Mouse (Mus musculus) cerebellum, postnatal 14 days (tissue): ENCODE data around the gene Hoxc4.
A peak's percentile ranks its signal among the peaks of the same experiment; 100 is the strongest.

Experiments used
- DNase-seq, 2 experiments: peaks; one replicate each; pipeline ENCODE4 v3.0.0; 2021; ENCODE audit warnings: mixed read lengths in 2 of 2

Hoxc4 gene

DNA sequence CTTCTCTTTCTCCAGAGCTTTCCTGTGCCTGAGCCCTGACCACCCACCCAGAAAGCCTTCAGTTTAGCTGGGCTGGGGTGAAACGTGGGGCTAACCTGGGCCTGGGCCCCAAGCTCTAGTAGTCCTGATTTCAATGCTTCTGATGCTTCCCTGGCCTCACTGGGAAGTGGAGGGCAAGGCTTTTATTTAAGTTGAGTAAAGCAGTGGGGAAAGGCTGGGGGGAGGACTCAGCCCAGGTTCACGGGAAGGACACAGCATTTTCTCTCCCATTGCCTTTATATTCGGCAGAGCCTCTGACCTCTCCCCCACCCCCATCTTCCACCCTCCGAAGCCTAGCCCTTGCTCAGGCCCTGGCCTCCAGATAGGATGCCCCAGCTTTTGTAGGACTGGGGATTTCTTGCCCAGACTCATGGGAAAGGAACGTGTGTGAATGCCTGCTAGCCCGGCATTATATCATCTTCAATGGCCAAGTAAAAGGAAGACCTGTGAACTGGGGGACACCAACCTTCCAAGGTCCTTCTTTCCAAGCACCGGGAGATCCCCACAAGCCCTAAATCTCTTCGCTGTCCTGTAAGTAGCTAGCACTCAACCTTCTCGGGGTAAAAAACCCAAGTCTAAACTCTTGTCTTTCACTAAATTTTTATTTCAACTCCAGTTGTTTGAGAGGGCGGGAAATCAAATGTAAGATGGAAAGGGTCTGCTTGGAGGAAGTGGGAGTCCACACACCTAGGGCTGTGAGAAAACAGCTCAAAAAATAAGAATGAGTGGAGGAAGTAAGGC is 20.2 kb downstream of the Hoxc4 start:
- DNase-seq: no peak

- DNase-seq: no peak
These were observed 20.9 kb downstream of the Hoxc4 start for GRCm38 (mm10) chr15:103039609-103040008.

GRCm38 (mm10) chr15:103040601-103041000 is 21.9 kb downstream of the Hoxc4 start:
- DNase-seq: no peak

DNA sequence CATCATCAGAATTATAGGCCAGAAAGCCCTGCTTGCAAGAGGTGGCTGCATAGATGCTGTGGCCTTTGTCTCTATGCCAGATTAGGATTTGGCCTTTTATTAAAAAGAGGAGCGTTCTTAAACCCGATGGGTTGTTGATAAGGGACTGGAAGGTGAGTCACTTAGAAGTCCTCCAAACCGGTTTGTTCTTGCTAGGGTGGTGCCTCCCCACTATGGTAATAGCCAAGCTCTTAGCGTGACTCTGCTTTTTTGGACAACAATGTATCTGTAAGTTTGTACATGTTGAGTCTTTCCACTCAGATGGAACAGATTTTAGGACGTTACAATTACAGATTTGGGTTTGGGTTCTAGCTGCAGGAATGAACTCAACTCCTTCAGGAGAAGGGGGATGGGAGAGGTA is 22.9 kb downstream of the Hoxc4 start:
- no peak for DNase-seq

DNA sequence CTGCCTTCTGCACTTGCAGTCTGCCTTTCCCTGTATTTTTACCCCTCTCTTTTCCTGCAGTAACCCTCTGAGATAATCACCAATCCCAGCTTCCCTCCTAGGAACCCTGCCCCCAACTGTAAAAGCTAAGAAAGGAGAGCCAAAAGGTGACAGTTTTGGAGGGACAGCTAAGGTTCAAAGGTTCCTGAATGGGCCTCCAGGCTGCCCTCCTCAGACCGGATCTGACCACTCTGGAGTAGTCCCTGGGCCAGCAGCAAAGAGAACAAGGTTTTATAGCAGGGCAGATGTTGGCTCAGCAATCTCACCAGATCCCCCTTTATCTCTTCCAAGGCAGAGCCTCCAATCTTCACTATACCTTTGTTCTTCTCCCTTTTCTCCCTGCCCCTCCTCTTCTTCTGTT is 23.5 kb downstream of the Hoxc4 start:
- no peak for DNase-seq

DNA sequence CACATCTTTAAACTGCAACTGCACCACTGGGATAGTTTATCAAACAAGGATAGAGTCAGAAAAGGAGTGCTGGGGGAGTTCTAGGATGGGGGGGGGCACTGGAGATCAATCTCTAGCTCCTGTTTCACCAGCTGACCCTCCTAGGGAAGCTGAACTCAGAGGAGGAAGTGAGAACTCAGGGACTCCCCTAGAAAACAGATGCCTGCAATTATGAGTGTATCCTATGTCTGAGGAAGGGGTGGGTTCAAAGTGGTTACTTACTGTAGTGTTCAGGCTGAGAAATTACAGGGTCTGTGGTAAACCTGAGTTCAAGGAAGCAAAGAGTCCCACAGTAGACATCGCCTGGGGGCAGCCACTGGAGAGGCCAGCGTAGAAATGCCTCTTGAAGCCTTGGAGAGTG is 32.9 kb downstream of the Hoxc4 start:
- DNase-seq: no peak

- DNase-seq: no peak
These were observed 34.5 kb downstream of the Hoxc4 start for GRCm38 (mm10) chr15:103053210-103053609.

GRCm38 (mm10) chr15:103056396-103056795 is 37.7 kb downstream of the Hoxc4 start:
- no peak for DNase-seq

GRCm38 (mm10) chr15:103058715-103059114 is 40.0 kb downstream of the Hoxc4 start:
- peak in 1 of 2 experiments; percentile 19 for DNase-seq

- peak in 1 of 2 experiments; percentile 17 for DNase-seq
These were observed 40.8 kb downstream of the Hoxc4 start for GRCm38 (mm10) chr15:103059393-103059992.

- DNase-seq: no peak
These were observed 41.2 kb downstream of the Hoxc4 start for GRCm38 (mm10) chr15:103060021-103060340.

DNA sequence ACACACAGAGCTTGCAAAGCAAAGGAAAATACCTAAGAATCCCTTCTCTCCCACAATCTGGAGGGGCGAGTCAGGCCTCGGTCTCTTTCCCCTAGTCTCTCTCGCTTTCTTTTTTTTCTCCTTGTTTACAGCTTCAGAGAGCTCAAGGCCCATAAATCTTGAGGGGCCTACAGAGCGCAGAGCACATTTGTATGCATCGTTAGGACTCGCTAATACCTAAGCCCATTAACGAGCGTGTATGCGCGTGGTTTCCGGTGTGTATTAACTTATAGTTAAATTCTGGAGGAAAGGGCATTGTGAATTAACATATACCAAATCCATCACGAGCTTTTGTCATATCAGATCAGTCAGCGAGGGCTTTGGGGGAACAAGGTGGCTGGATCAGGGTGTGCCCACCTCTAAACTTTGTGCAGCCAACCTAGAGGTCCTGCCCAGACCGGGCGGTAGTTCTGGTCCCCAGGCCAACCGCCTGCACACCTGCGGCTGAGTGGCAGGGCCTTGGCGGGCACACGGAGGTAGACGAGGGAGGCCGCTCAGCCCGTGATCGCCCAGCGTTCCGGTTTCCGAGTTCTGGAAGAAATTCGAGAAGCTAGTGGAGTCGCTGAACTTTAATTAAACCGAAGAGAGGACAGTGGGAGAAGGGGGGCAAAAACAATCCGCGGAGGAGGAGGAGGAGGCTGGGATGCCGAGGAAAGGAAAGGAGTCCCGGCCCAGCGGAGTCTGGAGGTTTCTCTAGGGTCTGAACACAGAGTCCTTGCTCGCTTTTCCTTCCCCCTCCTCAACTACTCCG is 41.8 kb downstream of the Hoxc4 start:
- DNase-seq: peak in 1 of 2 experiments; percentile 9

- DNase-seq: peak in 1 of 2 experiments; percentile 14
These were observed 42.5 kb downstream of the Hoxc4 start for GRCm38 (mm10) chr15:103061131-103061825.

GRCm38 (mm10) chr15:103061988-103062387 is 43.3 kb downstream of the Hoxc4 start:
- DNase-seq: no peak

GRCm38 (mm10) chr15:103065642-103066041 is 46.9 kb downstream of the Hoxc4 start:
- DNase-seq: no peak

DNA sequence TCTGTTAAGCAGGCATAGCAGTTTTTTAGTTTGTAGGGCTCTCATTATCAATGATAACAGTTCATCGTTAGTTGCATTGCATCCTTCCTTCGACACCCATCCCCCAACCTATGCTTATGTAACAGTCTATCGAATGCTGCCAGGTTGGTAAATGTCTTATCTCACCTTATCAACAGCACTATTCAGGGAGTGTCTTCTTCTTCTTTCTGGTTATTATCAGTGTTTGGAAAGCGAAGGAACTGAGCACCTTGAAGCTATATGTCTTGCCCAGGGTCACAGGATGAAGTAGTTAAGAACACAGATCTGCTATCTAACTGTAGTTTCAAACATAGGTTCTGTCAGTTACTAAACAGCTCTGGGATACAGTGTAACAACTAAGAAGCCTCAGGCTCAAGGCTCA is 49.0 kb downstream of the Hoxc4 start:
- no peak for DNase-seq

DNA sequence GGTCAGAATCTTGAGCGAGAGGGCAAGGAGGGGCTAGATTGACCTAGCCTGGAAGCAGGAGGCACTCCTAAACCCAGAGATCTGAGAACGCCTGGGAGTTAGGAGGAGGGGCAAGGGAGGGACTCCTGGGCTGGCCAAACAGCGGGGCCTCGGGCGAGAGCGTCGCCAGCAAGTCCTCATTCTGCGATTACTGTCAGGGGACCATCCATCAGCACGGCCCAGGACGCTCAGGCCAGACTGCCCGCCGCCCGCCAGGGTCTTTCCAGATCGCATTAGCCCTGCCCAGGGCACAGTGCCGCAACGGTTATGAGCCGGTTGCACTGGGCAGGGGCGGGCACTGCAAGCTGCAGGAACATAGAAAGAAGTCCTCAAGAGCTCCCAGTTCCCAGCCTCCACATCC is 50.4 kb downstream of the Hoxc4 start:
- no peak for DNase-seq

DNA sequence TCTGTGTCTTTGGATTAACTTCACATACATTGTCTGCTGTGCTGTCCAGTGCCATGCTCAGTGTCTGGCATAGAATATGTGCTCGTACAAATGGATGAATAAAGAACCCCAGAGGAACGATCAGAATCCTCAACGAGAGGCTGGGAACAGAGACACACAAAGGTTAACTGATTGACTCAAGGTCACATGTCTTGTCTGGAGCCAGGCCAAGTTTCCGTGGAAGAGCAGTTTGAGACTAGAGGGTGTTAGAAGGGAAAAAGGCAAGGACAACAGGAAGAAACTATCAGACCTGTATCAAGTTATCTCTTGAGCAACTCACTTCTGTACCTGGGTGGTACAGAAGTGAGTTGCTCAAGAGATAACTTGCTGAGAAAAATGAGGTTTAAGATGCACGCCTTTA is 52.5 kb downstream of the Hoxc4 start:
- DNase-seq: no peak

DNA sequence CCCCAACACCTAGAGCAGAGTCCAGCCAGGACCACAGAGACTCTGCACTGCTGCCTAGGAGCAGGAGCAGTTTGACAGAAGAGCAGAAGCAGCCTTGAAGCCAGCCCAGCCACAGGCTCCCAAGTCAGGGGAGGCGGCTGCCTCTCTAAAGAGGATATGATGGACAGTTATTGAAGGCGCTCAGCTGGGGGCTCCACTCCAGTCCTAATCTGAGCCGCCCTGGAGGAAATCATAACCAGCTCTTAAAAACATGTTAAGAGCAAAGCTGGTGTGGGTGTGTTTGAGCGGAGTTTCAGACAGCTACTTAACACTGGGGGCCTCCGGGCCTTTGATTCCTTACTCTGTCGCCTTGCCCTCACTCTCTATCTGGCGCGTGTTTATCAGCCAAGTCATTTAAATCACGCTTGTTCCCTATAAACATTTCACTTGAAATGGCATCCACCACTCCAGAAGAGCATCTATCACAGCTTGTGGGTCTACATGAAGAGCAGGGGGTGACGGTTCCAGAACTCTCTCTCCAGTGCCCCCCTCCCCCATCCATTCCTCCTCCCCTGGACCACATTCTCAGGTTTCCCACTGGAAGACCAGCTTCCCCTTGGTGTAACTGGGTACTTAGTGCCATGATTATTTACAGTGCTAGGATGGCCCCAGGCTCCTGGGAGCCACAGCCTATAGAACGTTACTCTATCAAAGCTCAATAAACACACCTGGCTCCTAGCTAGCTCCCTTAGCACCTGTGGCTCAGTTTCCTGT is 56.1 kb downstream of the Hoxc4 start:
- no peak for DNase-seq

- DNase-seq: no peak
These were observed 58.9 kb downstream of the Hoxc4 start for GRCm38 (mm10) chr15:103077673-103078072.

DNA sequence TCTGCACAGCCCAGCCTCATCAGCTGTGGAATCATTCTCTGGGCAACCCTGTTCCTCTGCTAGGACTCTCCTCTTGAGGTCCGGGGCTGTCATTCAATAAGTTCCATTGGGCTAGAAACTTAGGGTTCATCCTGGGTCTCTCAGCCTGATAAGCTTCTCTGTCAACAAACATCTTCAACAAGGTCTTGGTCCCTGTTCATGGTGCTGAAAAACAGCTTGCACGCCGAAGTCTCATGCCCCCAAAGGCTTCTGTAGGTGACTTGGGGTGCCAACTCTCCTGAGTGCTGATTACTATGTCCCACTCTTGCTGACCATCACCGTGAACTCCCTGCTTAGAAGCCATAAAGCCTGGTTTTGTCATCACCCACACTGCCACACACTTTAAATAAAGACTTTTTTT is 63.9 kb downstream of the Hoxc4 start:
- no peak for DNase-seq

DNA sequence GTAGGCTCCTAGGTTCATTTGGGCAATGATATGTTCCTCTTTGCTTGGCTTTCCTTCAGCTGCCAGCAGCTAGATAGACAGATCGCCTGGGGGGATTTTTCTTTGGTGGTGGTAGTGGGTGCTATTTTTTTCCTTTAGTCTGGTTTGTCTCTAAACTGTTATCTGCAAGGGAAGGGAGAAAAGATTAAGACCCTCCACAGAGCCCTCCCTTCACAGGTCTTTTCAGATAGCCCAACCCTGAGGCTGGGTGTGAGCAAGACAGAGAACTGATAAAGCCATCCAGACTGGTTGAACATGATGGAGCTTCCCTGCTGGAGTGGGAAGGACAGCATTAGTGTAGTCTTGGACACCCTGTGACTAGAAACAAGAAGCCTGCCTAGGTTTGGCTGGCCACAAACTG is 64.9 kb downstream of the Hoxc4 start:
- DNase-seq: no peak

GRCm38 (mm10) chr15:103084944-103085343 is 66.2 kb downstream of the Hoxc4 start:
- DNase-seq: no peak
